Mouse (Mus musculus): ENCODE results near the gene Scgb1b17. TPM values are rescaled to one million over a fixed set of nuclear protein-coding genes. Genes with fewer than 3 reads are reported as not detected.
"Not testable (repeated sequence)": the region's sequence is repeated elsewhere in the genome, so short reads cannot be mapped to it uniquely, and the experiment has no call there.

Scgb1b17 gene
- not detected in 2 replicates for total RNA-seq (2012; rRNA removed)

DNA sequence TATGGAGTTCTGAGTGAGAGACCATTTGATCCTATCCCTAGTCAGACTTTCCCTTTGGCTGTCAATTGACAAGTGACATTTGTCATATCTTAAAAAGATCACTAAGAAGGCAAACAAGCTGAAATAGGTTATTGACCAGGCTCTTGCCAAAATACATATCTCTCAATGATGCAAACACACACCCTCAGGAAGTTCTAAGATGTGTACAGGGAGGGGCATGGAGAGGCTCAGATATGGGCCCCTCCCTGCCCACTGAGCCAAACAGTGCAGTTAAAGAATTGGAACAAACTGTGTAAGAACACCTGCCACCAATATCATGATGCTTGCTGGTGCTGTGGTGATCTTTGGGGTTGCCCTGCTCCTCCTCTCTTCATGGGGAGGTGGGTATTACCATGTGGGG, at the start of gene Scgb1b17:
Scgb1b17 (plus strand) TSS at position 301 of the 400 bp plus-strand sequence.
- H3K9ac ChIP-seq (ENCODE audit: insufficient read depth, low read depth, low read length, poor library complexity, severe bottlenecking); H3K4me3 ChIP-seq (ENCODE audit: insufficient read depth in 1 of 2, low read depth in 1 of 2, low read length in 2 of 2, poor library complexity in 1 of 2, severe bottlenecking in 1 of 2); H3K36me3 ChIP-seq (ENCODE audit: control insufficient read depth, insufficient read depth, low read length, poor library complexity, severe bottlenecking); DNase-seq (ENCODE audit: low read depth, low spot score); in situ Hi-C loops (cut with MboI; ENCODE audit: low sequenced_read_pairs in 2 of 2, unreplicated experiment in 2 of 2); H3K4me1 ChIP-seq (ENCODE audit: control insufficient read depth in 2 of 2, insufficient read depth in 2 of 2, low read length in 2 of 2, poor library complexity in 1 of 2); H3K27ac ChIP-seq (ENCODE audit: insufficient read depth, low read depth, low read length, poor library complexity, severe bottlenecking); H3K9me3 ChIP-seq (ENCODE audit: control insufficient read depth, insufficient read depth, low read depth, low read length): not testable (repeated sequence)

- H3K9ac ChIP-seq (ENCODE audit: insufficient read depth, low read depth, low read length, poor library complexity, severe bottlenecking); H3K4me1 ChIP-seq (ENCODE audit: control insufficient read depth in 2 of 2, insufficient read depth in 2 of 2, low read length in 2 of 2, poor library complexity in 1 of 2); in situ Hi-C loops (cut with MboI; ENCODE audit: low sequenced_read_pairs in 2 of 2, unreplicated experiment in 2 of 2); H3K4me3 ChIP-seq (ENCODE audit: insufficient read depth in 1 of 2, low read depth in 1 of 2, low read length in 2 of 2, poor library complexity in 1 of 2, severe bottlenecking in 1 of 2); H3K36me3 ChIP-seq (ENCODE audit: control insufficient read depth, insufficient read depth, low read length, poor library complexity, severe bottlenecking); H3K27ac ChIP-seq (ENCODE audit: insufficient read depth, low read depth, low read length, poor library complexity, severe bottlenecking); DNase-seq (ENCODE audit: low read depth, low spot score); H3K9me3 ChIP-seq (ENCODE audit: control insufficient read depth, insufficient read depth, low read depth, low read length): not testable (repeated sequence)
These were observed 6.8 kb upstream of the Scgb1b17 start, which contains the start of gene Scgb2b17 for GRCm38 (mm10) chr7:33056461-33056860. Gene Scgb2b17, minus strand, starts transcription at chr7:33056561.

Other genes with a start within 250 kb of the Scgb1b17 start
- gene Scgb2b15, start 233.8 kb upstream of the Scgb1b17 start, total RNA-seq (2012; rRNA removed), result not detected in 2 replicates
- not detected in 2 replicates for gene Scgb1b15, start 226.9 kb upstream of the Scgb1b17 start, total RNA-seq (2012; rRNA removed)
- not detected in 2 replicates for gene Scgb2b17, start 6.9 kb upstream of the Scgb1b17 start, total RNA-seq (2012; rRNA removed)
- not detected in 2 replicates for gene Scgb2b18, start 110.4 kb downstream of the Scgb1b17 start, total RNA-seq (2012; rRNA removed)
- gene Scgb1b18, start 122.1 kb downstream of the Scgb1b17 start, total RNA-seq (2012; rRNA removed), result not detected in 2 replicates
- not detected in 2 replicates for gene Scgb2b19, start 216.9 kb downstream of the Scgb1b17 start, total RNA-seq (2012; rRNA removed)
- gene Scgb1b19, start 223.8 kb downstream of the Scgb1b17 start, total RNA-seq (2012; rRNA removed), result not detected in 2 replicates

All from ES-E14 (cell line).